Mouse (Mus musculus): ENCODE results near the gene Syne2. TPM values are rescaled to one million over a fixed set of nuclear protein-coding genes. Genes with fewer than 3 reads are reported as not detected.

The Syne2 gene
- polyA plus RNA-seq, 1 experiment from 2014 or later: 49.6 TPM

DNA sequence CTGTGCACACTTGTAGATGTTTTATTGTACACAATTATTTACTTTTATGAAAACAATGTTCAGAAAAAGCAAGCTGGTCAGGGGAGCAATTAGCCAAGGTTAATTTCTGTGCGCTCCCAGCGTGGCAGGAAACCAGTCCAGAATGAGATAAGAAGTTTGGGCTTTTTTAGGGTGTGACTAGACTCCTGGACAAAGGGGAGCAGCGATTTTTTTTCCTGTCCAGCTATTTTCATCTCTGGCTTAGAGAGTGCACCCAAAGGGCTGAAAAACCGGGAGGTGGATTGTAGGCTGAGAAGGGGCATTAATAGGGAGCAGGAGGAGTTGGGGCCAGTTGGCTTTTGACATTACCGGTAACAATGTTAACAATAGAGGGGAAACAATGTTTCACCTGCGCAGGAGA, 3.4 kb upstream of the Syne2 start:
- H3K36me3 ChIP-seq: no peaks in the 10 kb centered on the region
- H3K27me3 ChIP-seq (replicated peaks): no peaks in the 10 kb centered on the region
- H3K9ac ChIP-seq: no peak overlapping the region
- H3K27ac ChIP-seq (replicated peaks): no peak overlapping the region
- ATAC-seq (ENCODE audit: extremely low read depth, insufficient number of reproducible peaks, low FRiP score, low TSS enrichment): no peak
- no peaks in the 10 kb centered on the region for H3K9me3 ChIP-seq
- H3K4me2 ChIP-seq: no peak overlapping the region
- H3K4me3 ChIP-seq: no peak overlapping the region
- WGBS: 56% methylated on average over 6 of the region's 6 CpGs
- peaks cover 15% of the 10 kb centered on the region for H3K4me1 ChIP-seq

DNA sequence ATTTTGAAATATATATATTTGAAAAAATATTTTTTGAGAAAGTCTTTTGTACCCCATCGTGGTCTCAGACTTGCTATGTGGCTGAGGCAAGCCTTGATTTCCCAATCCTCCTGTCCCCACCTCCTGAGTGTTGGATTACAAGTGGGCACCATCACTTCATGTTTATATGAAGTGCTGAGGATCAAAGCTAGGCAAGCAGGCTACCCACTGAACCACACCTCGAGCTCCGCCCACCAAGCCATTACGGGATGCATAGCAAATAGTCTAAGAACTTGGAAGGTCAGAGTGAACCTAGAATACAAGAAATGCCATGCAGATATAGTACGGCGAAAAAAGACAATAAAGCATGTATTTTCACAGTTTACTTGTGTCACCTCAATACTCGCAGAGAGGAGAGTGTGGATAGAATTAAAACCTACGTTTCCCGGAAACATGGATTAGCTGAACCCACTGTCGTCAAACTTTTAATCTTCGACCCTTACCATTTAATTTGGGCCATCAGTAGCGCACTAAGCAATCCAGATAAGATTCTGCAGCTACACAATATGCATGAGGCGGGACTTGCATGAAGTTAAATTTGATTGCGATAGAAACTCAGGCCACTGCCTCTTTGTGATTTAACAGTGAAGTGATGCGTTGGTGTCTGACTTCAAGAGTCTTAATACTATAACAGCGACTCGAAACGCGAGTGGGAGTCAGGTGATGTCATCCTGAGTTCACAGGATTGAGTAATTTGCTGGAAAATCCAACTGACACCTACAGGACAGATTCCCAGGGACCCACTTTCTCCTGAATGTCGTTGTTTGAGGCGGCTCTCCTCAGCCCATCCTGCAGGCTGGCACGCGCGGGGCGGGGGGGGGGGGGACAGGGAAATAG, 715 bp upstream of the Syne2 start:
- ATAC-seq (ENCODE audit: extremely low read depth, insufficient number of reproducible peaks, low FRiP score, low TSS enrichment): no peak

DNA sequence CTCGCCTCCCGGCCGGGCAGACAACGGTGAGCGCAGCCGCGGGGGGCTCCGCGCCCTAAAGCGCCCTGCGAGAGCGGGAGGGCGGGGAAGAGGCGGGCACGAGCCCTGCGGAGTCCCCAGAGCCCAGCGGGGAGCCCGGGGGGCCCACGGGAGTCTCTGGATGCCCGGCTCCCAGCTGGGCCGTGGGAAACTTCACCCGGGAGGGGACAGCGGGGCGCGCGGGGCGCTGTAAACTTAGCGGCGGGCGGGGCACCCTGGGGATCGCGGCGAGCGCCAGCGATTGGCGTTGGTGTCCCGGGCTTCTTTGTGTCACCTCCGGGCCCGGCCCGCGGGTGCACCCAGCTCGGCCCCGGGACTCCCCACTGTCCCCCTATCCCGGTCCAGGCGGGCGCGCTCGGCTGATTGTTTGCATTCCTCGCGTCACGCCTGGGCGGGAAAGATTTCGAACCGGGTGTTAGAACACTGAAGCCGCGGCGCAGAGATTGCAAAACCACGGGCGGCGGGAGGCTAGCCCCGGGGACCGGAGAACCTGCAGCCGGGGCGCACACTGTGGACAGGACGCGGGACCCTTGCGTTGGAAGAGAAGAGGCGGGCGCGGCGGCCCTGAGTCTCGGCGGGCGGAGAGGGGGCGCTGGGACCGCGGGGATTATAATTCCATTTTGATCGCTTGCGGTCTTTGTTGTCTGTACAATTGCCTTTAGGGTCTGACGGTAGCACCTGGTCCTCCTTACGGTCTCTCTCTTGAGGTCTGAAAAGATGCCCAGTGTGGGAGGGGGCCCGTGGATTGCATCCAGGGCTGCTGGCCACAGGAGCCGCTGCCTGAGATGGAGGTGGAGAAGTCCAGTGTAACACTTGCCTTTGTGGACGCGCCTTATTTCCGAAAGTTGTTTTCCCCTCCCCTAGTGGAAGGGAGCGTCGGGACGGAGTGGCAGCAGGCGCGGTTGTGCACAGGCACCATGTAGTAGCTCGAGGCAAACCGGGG, 810 bp downstream of the Syne2 start:
- H3K36me3 ChIP-seq: no peaks in the 10 kb centered on the region
- ATAC-seq (ENCODE audit: extremely low read depth, insufficient number of reproducible peaks, low FRiP score, low TSS enrichment): peak; percentile 59; the same call in 1 of the 2 replicates
- H3K27me3 ChIP-seq (replicated peaks): no peaks in the 10 kb centered on the region
- H3K27ac ChIP-seq (replicated peaks): peak overlapping the region; percentile 87
- WGBS: under 1% methylated on average over 81 of the region's 93 CpGs
- H3K4me1 ChIP-seq: peaks cover 52% of the 10 kb centered on the region
- H3K9ac ChIP-seq: peak overlapping the region; percentile 93
- peak overlapping the region; percentile 89 for H3K4me2 ChIP-seq
- no peaks in the 10 kb centered on the region for H3K9me3 ChIP-seq
- H3K4me3 ChIP-seq: peak overlapping the region; percentile 94

More for the DNA sequence above, 715 bp upstream of the Syne2 start:
- H3K4me2 ChIP-seq: peak overlapping the region; percentile 89
- WGBS: 13% methylated on average over 22 of the region's 25 CpGs
- H3K27ac ChIP-seq (replicated peaks): no peak overlapping the region
- H3K4me3 ChIP-seq: peak overlapping the region; percentile 94
- H3K4me1 ChIP-seq: peaks cover 40% of the 10 kb centered on the region
- no peaks in the 10 kb centered on the region for H3K27me3 ChIP-seq (replicated peaks)
- H3K9ac ChIP-seq: peak overlapping the region; percentile 93
- H3K36me3 ChIP-seq: no peaks in the 10 kb centered on the region
- no peaks in the 10 kb centered on the region for H3K9me3 ChIP-seq

DNA sequence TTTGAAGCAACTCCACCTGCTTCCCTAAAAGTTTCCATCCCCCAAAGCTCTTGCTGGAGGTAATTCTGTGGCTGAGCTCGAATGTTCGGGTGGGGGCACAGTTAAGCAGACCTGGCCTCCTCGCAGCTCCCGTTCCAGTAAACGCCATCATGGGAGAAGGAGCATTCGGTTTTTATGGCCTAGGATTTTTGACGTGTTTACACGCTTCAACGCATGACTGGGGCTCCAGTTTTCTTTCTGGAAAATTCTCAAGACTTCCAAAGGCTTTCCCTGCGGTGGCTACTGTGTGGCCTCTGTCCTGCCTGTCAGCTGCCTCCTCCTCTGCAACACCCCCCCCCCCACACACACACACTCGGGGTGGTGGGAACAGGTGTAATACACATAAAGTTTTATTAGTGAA, 1.5 kb downstream of the Syne2 start:
- H3K4me2 ChIP-seq: peak overlapping the region; percentile 89

DNA sequence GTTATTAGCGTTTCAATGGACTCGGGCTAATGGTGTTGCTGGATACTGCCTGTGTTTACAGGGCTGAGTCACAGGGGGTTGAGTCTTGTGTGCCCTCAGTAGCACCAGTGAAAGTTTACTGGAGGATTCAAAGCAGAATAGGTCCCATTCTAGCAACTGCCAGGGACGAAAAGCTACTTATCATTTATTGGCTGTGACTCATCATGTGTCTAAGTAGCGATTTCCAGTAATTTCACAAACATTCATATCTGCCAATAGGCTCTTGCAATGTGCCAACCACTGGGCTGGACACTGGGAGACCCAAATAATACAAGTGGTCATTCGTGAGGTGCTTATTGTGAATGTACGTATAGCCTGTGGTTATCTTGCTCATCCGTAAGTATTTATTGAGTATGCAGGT, 2.3 kb downstream of the Syne2 start:
- H3K36me3 ChIP-seq: no peaks in the 10 kb centered on the region
- H3K4me1 ChIP-seq: peaks cover 64% of the 10 kb centered on the region
- H3K4me2 ChIP-seq: peak overlapping the region; percentile 89

More for the DNA sequence above, 1.5 kb downstream of the Syne2 start:
- H3K9me3 ChIP-seq: no peaks in the 10 kb centered on the region
- peaks cover 59% of the 10 kb centered on the region for H3K4me1 ChIP-seq
- ATAC-seq (ENCODE audit: extremely low read depth, insufficient number of reproducible peaks, low FRiP score, low TSS enrichment): no peak
- H3K36me3 ChIP-seq: no peaks in the 10 kb centered on the region
- H3K27ac ChIP-seq (replicated peaks): peak overlapping the region; percentile 87; the same call in 1 of the 2 replicates
- H3K9ac ChIP-seq: peak overlapping the region; percentile 93
- WGBS: 13% methylated on average over 11 of the region's 11 CpGs
- peak overlapping the region; percentile 94 for H3K4me3 ChIP-seq
- no peaks in the 10 kb centered on the region for H3K27me3 ChIP-seq (replicated peaks)

DNA sequence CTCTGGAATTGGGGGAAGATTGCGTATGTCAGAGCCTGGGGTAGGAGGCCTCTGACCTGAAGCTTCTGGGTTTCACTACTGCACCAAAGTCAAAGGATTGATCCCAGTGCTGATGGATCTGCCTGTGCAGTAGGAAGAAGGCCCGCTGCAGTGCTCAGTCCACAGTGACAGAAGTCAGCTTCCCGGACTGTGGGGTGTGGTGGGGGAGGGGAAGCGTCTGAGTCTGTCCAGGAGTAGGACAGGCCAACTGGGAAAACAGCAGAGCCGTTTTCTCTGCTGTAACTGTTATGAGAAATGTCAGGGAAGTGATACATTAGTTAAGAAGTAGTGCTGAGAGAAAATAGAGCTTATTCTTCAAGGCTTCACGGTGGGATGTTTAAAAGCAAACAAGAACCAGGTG, 4.2 kb downstream of the Syne2 start:
- Histone ChIP-seq H3K4me2 (no peak overlapping the region), H3K4me3 (no peak overlapping the region), H3K9ac (peak overlapping the region; percentile 42; the same call in 1 of the 2 replicates), H3K27me3 (replicated peaks) (no peaks in the 10 kb centered on the region), H3K9me3 (no peaks in the 10 kb centered on the region), H3K4me1 (peaks cover 74% of the 10 kb centered on the region), H3K27ac (replicated peaks) (peak overlapping the region; percentile 40), H3K36me3 (no peaks in the 10 kb centered on the region)
- WGBS: 26% methylated on average over 6 of the region's 6 CpGs
- ATAC-seq (ENCODE audit: extremely low read depth, insufficient number of reproducible peaks, low FRiP score, low TSS enrichment): no peak

More for the DNA sequence above, 2.3 kb downstream of the Syne2 start:
- no peaks in the 10 kb centered on the region for H3K27me3 ChIP-seq (replicated peaks)
- 72% methylated on average over 7 of the region's 7 CpGs for WGBS
- ATAC-seq (ENCODE audit: extremely low read depth, insufficient number of reproducible peaks, low FRiP score, low TSS enrichment): no peak
- no peak overlapping the region for H3K9ac ChIP-seq
- no peaks in the 10 kb centered on the region for H3K9me3 ChIP-seq
- H3K27ac ChIP-seq (replicated peaks): no peak overlapping the region
- H3K4me3 ChIP-seq: peak overlapping the region; percentile 94; the same call in 1 of the 2 replicates

DNA sequence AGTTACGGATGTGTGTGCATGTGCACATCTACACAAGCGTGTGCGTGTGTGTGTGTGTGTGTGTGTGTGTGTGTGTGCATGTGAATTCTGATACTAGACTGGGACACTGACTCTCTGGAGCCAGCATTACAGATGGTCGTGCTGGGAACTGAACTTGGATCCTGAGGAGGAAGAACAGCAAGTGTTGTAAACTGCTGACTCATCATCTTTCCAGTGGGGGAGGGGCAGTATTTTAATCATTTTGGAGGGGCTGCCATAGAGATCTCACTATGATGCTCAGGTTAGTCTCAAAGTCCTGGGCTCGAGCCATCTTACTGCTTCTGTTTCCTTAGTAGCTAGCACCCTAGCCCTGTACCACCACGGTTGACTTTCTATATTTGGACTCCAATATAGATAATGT, 5.5 kb downstream of the Syne2 start:
- Histone ChIP-seq H3K36me3 (no peaks in the 10 kb centered on the region), H3K9ac (no peak overlapping the region), H3K4me3 (no peak overlapping the region), H3K4me1 (peaks cover 80% of the 10 kb centered on the region), H3K4me2 (no peak overlapping the region), H3K9me3 (no peaks in the 10 kb centered on the region), H3K27me3 (replicated peaks) (no peaks in the 10 kb centered on the region), H3K27ac (replicated peaks) (peak overlapping the region; percentile 45)
- WGBS: 60% methylated on average over 6 of the region's 6 CpGs
- ATAC-seq (ENCODE audit: extremely low read depth, insufficient number of reproducible peaks, low FRiP score, low TSS enrichment): no peak

DNA sequence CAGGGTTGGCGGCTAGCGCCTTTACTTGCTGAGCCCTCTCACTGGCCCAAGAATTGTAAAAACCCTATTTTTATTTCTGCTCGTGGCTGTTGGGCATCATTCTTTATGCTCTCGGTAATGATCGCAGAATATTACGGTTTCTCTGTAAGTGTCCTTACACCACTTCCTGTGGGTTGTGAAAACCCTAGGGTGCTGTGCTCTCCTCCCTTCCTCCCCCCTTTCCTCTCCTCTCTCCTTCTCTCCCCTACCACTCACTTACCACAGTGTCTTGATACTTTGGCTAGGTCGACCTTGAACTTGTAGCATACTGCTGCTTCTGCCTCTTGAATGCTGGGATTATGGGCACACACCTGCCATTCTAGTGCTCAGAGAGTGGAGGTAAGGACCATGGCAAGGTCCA, 7.5 kb downstream of the Syne2 start:
- H3K9ac ChIP-seq: no peak overlapping the region
- H3K4me2 ChIP-seq: no peak overlapping the region
- H3K27ac ChIP-seq (replicated peaks): peak overlapping the region; percentile 45; the same call in 1 of the 2 replicates
- no peaks in the 10 kb centered on the region for H3K9me3 ChIP-seq
- 86% methylated on average over 7 of the region's 7 CpGs for WGBS
- no peaks in the 10 kb centered on the region for H3K27me3 ChIP-seq (replicated peaks)
- no peak overlapping the region for H3K4me3 ChIP-seq
- ATAC-seq (ENCODE audit: extremely low read depth, insufficient number of reproducible peaks, low FRiP score, low TSS enrichment): no peak
- peaks cover 1% of the 10 kb centered on the region; the same call in 1 of the 2 replicates for H3K36me3 ChIP-seq
- peaks cover 73% of the 10 kb centered on the region for H3K4me1 ChIP-seq

DNA sequence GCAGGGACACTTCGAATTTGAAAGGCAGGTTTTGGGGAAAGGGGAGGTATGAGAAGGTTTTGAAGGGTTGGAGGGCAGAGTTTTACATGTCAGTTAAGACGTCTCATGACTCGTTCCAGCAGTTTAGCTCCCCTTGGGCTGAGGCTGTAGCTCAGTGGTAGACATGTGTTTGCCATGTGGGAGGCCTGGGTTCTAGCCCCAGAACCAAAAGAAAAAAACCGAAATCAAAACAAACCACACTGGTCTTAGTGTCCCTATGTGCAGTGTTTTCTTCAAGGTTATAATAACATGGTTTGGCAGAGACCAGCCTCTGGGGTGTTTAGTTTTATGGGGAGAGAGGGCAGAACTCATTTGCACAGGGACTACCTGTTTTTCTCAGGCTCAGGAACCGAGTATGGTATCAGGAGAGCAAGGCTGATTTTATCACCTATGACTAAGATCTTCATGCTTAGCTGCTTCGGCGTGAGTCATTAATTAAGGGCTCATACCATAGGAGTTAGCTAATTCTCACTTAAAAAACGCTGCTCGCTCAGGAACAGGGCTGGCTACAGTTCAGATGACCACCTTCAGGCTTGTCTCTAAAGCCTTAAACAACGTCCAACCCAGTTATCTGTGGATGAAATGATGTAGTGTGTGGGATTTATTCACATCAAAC, 8.9 kb downstream of the Syne2 start:
- Histone ChIP-seq H3K27me3 (replicated peaks) (no peaks in the 10 kb centered on the region), H3K4me1 (peaks cover 62% of the 10 kb centered on the region), H3K4me2 (peak overlapping the region; percentile 16; the same call in 1 of the 2 replicates), H3K27ac (replicated peaks) (peak overlapping the region; percentile 32; the same call in 1 of the 2 replicates), H3K9me3 (no peaks in the 10 kb centered on the region), H3K9ac (no peak overlapping the region; the same call in 1 of the 2 replicates), H3K4me3 (no peak overlapping the region), H3K36me3 (peaks cover 5% of the 10 kb centered on the region; the same call in 1 of the 2 replicates)
- ATAC-seq (ENCODE audit: extremely low read depth, insufficient number of reproducible peaks, low FRiP score, low TSS enrichment): no peak
- 49% methylated on average over 10 of the region's 10 CpGs for WGBS

DNA sequence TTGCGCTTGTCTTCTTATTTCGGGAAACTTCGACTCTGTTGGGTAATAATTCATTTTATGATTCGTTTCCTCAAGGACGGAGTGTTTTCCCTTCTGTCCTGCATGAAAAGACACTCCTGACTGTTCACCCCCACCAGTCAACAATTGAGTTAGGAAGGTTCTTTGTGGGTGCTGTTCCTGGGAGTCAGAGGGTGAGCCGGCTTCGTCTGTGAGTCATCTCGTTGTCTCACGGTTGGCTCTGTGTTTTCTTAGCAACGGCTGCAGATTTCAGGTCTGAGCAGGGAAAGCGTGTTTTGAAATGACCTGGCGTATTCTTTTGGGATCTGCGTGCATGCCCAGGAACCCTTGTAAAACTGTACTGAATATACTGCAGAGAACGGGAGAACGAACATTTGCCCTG, 9.8 kb downstream of the Syne2 start:
- no peaks in the 10 kb centered on the region for H3K27me3 ChIP-seq (replicated peaks)
- peaks cover 5% of the 10 kb centered on the region; the same call in 1 of the 2 replicates for H3K36me3 ChIP-seq
- no peaks in the 10 kb centered on the region for H3K9me3 ChIP-seq
- H3K9ac ChIP-seq: peak overlapping the region; percentile 29; the same call in 1 of the 2 replicates
- H3K4me3 ChIP-seq: no peak overlapping the region
- peaks cover 60% of the 10 kb centered on the region for H3K4me1 ChIP-seq
- H3K27ac ChIP-seq (replicated peaks): 0 out of 2 replicates have a peak overlapping the region, but pooled peaks have one; percentile 32
- no peak overlapping the region for H3K4me2 ChIP-seq
- no peak for ATAC-seq (ENCODE audit: extremely low read depth, insufficient number of reproducible peaks, low FRiP score, low TSS enrichment)
- WGBS: 64% methylated on average over 15 of the region's 15 CpGs

Measured in heart, embryonic 13.5 days (tissue).